Mouse (Mus musculus) forebrain, postnatal 0 days (tissue): ENCODE data around the gene 1110008P14Rik. TPM values are rescaled to one million over a fixed set of nuclear protein-coding genes. Genes with fewer than 3 reads are reported as not detected.

ENCODE experiments used
- ATAC-seq: fragments of 200-750 bp; cut with Nextera tagmentation; 2 replicates; pipeline ENCODE4 v1.8.0; 2017; ENCODE audit warnings: mild to moderate bottlenecking, moderate library complexity
- DNase-seq: peaks from one replicate; pipeline ENCODE4 v3.0.0-alpha.2; 2015
- H3K27ac ChIP-seq: fragments of 300-500 bp; sonication (generic); 2 replicates; pipeline ENCODE4 v1.5.1; 2014; ENCODE audit warnings: low read depth, mild to moderate bottlenecking, antibody characterized with exemption, low read length, moderate library complexity, mixed read lengths
- H3K27me3 ChIP-seq: fragments of 300-500 bp; sonication (generic); 2 replicates; pipeline ENCODE4 v1.6.1; 2014; ENCODE audit warnings: mild to moderate bottlenecking, low read length, mixed read lengths; ENCODE audit not compliant: insufficient read depth
- H3K36me3 ChIP-seq: fragments of 300-500 bp; sonication (generic); 2 replicates; pipeline ENCODE4 v1.6.1; 2014; ENCODE audit warnings: mild to moderate bottlenecking, moderate library complexity; ENCODE audit not compliant: insufficient read depth
- H3K4me1 ChIP-seq: fragments of 300-500 bp; sonication (generic); 2 replicates; pipeline ENCODE4 v1.6.1; 2014; ENCODE audit warnings: antibody characterized with exemption; ENCODE audit not compliant: insufficient read depth
- H3K4me2 ChIP-seq: fragments of 300-500 bp; sonication (generic); 2 replicates; pipeline ENCODE4 v1.6.1; 2014; ENCODE audit warnings: low read depth, mild to moderate bottlenecking, moderate library complexity
- H3K4me3 ChIP-seq: fragments of 300-500 bp; sonication (generic); 2 replicates; pipeline ENCODE4 v1.5.1; 2014; ENCODE audit warnings: low read depth, low read length, mixed read lengths
- H3K9ac ChIP-seq: fragments of 300-500 bp; sonication (generic); 2 replicates; pipeline ENCODE4 v1.6.1; 2014; ENCODE audit warnings: mild to moderate bottlenecking
- H3K9me3 ChIP-seq: fragments of 300-500 bp; sonication (generic); 2 replicates; pipeline ENCODE4 v1.6.1; 2016; ENCODE audit warnings: low read length
- CTCF ChIP-seq: sonication (generic); IDR thresholded peaks from 2 replicates; pipeline ENCODE4 v1.5.1; 2016; ENCODE audit warnings: antibody characterized with exemption, control low read depth, low read depth
- WGBS: fragments of 180-500 bp; shearing (Covaris S2); extraction: QIAGEN DNeasy Blood & Tissue Kit; methylation state at CpG from one replicate; pipeline ENCODE4 v1.1.7; 2014; 5-methylcytosine and 5-hydroxymethylcytosine counted together
- polyA plus RNA-seq: library from polyadenylated mRNA; unstranded; fragments of >200 nt; fragmentation: Nextera tagmentation; extraction: Ambion mirVana; gene quantifications from 2 replicates; pipeline ENCODE4 v1.2.1, GENCODE M21; 2015
- total RNA-seq: library from RNA; depleted of rRNA; stranded (reverse); fragments of >200 nt; gene quantifications from 2 replicates; pipeline ENCODE4 v1.2.3, GENCODE M21; 2014

Gene 1110008P14Rik
- total and polyA plus RNA-seq, 2 experiments from 2014 or later, result 160 to 197 TPM

DNA sequence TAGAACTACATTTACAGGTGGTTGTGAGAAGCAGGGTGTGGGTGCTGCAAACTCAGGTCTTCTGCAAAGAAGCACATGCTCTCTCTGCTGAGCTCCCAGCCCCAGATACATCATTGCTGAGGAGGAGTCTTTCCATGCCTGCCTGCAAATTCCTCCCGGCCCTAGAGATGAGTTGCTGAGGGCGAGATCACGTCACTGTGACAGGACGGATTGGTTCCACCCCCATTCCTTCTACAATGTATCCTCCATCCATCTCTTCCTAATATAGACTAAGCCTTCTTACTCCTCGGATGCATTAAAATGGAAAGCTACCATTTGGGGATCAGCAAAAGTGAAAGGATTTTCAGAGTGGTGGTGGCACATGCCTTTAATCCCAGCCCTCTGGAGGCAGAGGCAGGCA is 43.8 kb upstream of the 1110008P14Rik start:
- TF ChIP-seq CTCF, result no peak
- no peak overlapping the region for H3K27ac ChIP-seq
- WGBS, result 79% methylated on average over 5 of the region's 5 CpGs
- no peaks in the 10 kb centered on the region for H3K9me3 ChIP-seq
- H3K4me2 ChIP-seq, result no peak overlapping the region
- H3K4me3 ChIP-seq, result no peak overlapping the region
- peaks cover 37% of the 10 kb centered on the region for H3K4me1 ChIP-seq
- DNase-seq (no peak), ATAC-seq (no peak)
- H3K27me3 ChIP-seq, result no peaks in the 10 kb centered on the region
- H3K36me3 ChIP-seq, result peaks cover 7% of the 10 kb centered on the region
- no peak overlapping the region for H3K9ac ChIP-seq

DNA sequence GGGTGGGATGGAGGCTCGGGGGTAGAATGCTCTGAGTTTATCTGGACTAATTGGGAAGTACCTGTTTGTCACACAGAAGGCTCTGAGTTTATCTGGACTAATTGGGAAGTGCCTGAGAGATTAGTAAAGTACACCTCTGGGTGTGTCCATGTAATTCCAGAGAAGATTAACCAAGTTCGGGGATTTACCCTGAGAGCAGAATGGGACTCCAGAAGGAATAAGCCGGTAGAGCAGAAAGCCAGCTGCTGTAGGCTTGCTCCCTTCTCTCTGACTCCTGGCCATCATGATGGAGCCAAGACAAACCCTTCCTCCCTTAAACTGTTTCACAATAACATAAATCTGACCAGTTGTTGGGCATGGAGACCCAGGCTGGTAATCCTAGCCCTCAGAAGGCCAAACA is 43.1 kb upstream of the 1110008P14Rik start:
- Histone ChIP-seq H3K9me3 (no peaks in the 10 kb centered on the region), H3K4me3 (no peak overlapping the region), H3K4me1 (peaks cover 32% of the 10 kb centered on the region), H3K36me3 (peaks cover 15% of the 10 kb centered on the region), H3K9ac (no peak overlapping the region; the same call in 1 of the 2 replicates), H3K27ac (0 out of 2 replicates have a peak overlapping the region, but pooled peaks have one; percentile 54), H3K4me2 (no peak overlapping the region), H3K27me3 (no peaks in the 10 kb centered on the region)
- WGBS, result 11% methylated on average over 3 of the region's 3 CpGs
- TF ChIP-seq CTCF, result no peak
- ATAC-seq (no peak), DNase-seq (no peak)

DNA sequence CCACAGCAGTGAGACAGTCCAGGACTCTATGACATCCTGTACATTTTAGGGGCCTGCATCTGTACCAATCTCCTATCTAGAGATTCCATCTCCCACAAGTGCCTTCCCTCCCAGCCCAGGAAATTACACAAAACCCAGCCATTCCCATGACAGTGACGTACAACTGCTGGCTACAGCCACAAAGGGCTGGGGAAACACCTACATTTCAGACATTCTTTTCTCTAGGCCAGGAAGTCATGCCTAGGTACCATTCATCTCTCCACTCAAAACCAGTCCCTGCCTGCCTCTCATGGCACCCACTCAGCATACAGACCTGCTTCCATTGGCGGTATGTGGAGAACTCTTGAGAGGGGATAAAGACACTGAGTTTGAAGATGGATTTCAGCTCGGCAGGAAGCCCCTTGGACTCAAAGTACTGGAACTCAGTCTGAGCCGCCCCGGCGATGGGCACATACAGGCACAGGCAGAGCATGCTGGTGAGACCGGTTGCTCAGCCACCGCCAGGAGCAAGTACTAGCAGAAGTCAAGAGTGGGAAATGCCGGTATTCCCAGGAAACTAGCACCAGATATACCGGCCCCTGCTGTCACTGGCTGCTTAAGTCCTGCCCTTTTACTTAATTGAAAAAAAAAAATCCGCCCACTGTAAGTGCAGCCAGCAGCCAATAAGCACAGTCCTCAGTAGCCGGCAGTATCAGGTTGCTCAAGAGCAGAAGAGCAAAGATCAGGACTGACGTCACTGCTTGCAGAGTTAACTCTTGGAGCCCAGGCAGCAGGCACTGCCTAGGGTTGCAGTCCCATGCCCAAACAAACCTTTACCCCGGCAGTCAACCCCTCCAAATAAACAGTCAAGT is 42.0 kb upstream of the 1110008P14Rik start:
- Histone ChIP-seq H3K4me2 (peak overlapping the region; percentile 49), H3K9ac (peak overlapping the region; percentile 48), H3K27ac (peak overlapping the region; percentile 54), H3K9me3 (no peaks in the 10 kb centered on the region), H3K36me3 (peaks cover 26% of the 10 kb centered on the region), H3K4me1 (peaks cover 21% of the 10 kb centered on the region; the same call in 1 of the 2 replicates), H3K27me3 (no peaks in the 10 kb centered on the region), H3K4me3 (peak overlapping the region; percentile 30)
- ATAC-seq (peak; percentile 62), DNase-seq (peak; percentile 59)
- WGBS, result 2% methylated on average over 14 of the region's 14 CpGs
- TF ChIP-seq CTCF, result no peak

DNA sequence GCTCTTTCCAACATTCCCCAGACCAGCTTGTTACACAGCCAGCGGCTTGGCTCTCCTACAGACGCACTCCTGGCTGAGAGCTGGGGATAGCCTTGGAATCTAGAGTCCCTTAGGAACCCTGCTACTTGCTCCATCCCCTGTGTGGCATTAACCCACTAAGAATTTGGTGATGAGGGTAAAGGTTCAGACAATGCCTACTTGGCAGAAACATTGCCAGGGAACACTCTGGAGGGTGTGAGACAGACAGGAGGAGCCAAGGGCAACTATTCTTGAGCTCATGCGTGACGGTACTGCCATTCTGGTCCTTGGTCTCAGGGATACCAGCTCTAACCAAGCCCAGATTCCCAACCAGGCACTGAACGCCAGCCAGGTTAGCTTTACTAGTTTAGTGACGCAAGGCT is 40.1 kb upstream of the 1110008P14Rik start:
- TF ChIP-seq CTCF, result no peak
- Histone ChIP-seq H3K4me2 (no peak overlapping the region), H3K9ac (no peak overlapping the region), H3K4me1 (peaks cover 14% of the 10 kb centered on the region; the same call in 1 of the 2 replicates), H3K36me3 (peaks cover 45% of the 10 kb centered on the region), H3K27me3 (no peaks in the 10 kb centered on the region), H3K27ac (no peak overlapping the region), H3K4me3 (no peak overlapping the region), H3K9me3 (no peaks in the 10 kb centered on the region)
- WGBS, result 90% methylated on average over 6 of the region's 6 CpGs
- DNase-seq, result no peak
- no peak for ATAC-seq

DNA sequence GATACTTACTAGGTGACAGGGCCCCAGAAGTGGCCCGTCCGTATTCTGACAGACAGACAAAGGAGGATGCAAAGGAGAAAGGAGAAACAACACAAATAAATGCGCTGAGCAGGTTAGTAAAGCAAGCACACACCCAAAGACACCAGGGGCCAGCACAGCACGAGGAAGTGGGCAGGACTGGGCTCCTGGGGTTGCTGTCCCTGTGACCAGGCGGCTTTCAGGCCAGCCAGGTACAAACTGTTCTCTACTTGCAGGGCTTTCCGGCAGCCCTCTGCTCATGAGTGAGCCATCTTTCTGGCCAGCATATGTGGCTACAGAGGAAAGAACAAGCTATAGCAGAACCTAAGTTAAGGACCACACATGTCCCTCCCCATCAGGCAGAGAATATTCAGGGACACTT is 38.9 kb upstream of the 1110008P14Rik start:
- no peaks in the 10 kb centered on the region for H3K9me3 ChIP-seq
- no peak overlapping the region for H3K27ac ChIP-seq
- no peak for TF ChIP-seq CTCF
- ATAC-seq (no peak), DNase-seq (no peak)
- H3K9ac ChIP-seq, result no peak overlapping the region
- peaks cover 57% of the 10 kb centered on the region for H3K36me3 ChIP-seq
- H3K27me3 ChIP-seq, result no peaks in the 10 kb centered on the region
- H3K4me3 ChIP-seq, result no peak overlapping the region
- WGBS, result 88% methylated on average over 6 of the region's 6 CpGs
- peaks cover 14% of the 10 kb centered on the region; the same call in 1 of the 2 replicates for H3K4me1 ChIP-seq
- H3K4me2 ChIP-seq, result no peak overlapping the region

DNA sequence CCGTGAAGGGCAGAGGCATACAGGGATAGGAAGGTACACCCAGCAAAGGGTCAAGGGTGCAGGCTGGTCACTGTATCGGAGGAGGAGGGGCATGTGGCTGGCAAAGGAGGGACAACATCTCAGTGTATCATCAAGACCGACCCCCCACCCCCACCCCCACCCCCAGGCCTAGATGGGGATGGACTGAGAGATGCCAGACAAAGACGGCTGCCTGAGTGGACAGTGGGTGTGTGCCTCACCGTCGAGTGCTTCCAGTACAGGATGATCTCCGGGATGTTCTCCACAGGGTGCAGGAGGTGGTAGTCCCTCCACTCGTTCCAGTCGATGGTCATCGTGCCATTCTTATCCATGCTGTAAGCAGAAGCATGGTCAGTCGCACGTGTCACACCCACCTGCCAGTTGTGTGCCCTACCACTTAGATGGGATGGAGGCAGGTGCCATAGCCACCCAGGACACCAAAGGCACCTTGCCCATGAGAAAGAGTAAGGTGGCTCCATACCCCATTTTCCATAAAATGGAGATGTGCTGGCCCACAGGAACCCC is 38.4 kb upstream of the 1110008P14Rik start:
- ATAC-seq (no peak), DNase-seq (no peak)
- Histone ChIP-seq H3K4me1 (peaks cover 14% of the 10 kb centered on the region; the same call in 1 of the 2 replicates), H3K27ac (no peak overlapping the region), H3K4me3 (no peak overlapping the region), H3K9me3 (no peaks in the 10 kb centered on the region), H3K36me3 (peaks cover 62% of the 10 kb centered on the region), H3K27me3 (no peaks in the 10 kb centered on the region), H3K9ac (no peak overlapping the region), H3K4me2 (no peak overlapping the region)
- WGBS, result 90% methylated on average over 12 of the region's 12 CpGs
- TF ChIP-seq CTCF, result no peak

DNA sequence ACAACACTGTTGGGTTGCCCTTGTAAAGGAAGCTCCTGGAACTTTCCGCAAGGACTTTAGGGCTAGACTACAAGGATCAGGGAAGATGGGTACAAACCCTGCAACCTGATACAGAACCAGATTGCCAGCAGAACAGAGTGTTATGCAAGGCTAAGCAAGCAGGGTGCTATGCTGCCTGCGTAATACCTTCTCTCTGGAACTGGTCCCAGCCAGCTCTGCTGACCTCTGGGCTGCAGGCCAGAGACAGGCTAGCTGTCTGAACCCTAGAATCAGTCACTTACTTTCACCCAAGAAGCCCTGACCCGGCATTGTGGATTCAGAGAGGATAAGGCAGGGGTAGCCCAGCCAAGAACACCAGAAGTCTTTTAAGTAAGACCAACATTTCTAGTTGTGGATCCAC is 37.6 kb upstream of the 1110008P14Rik start:
- no peak for TF ChIP-seq CTCF
- Histone ChIP-seq H3K4me2 (no peak overlapping the region), H3K4me3 (no peak overlapping the region), H3K9ac (no peak overlapping the region), H3K9me3 (no peaks in the 10 kb centered on the region), H3K27ac (no peak overlapping the region), H3K36me3 (peaks cover 69% of the 10 kb centered on the region), H3K27me3 (no peaks in the 10 kb centered on the region), H3K4me1 (peaks cover 12% of the 10 kb centered on the region; the same call in 1 of the 2 replicates)
- DNase-seq (no peak), ATAC-seq (no peak)
- WGBS, result 88% methylated on average over 3 of the region's 3 CpGs
